Mouse (Mus musculus) spleen, adult 2 months (tissue): ENCODE results near the gene Tet2.

Experiments
- CTCF ChIP-seq: fragments of 200-500 bp; IDR thresholded peaks from 2 replicates; pipeline ENCODE4 v1.5.1; 2011; ENCODE audit warnings: mild to moderate bottlenecking, inconsistent platforms; ENCODE audit not compliant: insufficient read depth, insufficient read length, insufficient replicate concordance; ENCODE audit errors: extremely low read depth
- POLR2A ChIP-seq: fragments of 200-500 bp; IDR thresholded peaks from 2 replicates; pipeline ENCODE4 v1.6.1; 2011; ENCODE audit warnings: low read depth, low read length, inconsistent platforms

DNA sequence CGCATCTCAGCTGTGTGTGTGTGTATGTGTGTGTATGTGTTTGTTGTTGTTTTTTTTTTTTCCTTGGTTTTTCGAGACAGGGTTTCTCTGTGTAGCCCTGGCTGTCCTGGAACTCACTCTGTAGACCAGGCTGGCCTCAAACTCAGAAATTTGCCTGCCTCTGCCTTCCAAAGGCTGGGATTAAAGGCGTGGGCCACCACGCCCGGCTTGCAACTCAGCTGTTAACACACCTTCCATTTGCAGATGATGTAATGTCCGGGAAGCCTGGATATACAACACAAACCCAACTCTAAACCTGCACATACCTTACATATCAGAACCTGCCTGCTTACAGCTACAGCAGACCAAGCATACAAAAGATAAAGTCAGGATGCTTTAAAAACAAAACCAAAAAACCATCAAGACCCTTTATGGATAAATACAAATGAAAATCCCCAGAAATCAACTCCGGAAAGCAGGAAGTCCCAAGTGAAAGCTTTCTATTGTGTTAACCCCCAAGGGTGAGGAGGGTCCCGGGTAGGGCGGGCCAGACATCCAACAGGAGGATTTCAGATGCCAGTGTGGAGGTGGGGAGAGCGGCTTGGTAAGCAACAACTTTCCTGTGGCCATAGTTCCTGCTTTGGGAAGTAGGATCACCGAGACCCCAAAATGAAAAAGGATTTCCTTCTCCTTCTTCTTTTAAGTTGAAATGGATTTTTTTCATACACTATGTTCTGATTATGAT lies 11.5 kb downstream of the Tet2 start:
- TF ChIP-seq CTCF: no peak
- no peak for TF ChIP-seq POLR2A
